Mouse (Mus musculus): ENCODE results near the gene Spata31d1d. TPM values are rescaled to one million over a fixed set of nuclear protein-coding genes. Genes with fewer than 3 reads are reported as not detected.

Spata31d1d gene
- not detected for total RNA-seq (2023)

GRCm38 (mm10) chr13:59731652-59732051, at the start of gene Spata31d1d:
TSS of gene Spata31d1d (minus strand) at chr13:59731752.

GRCm38 (mm10) chr13:59769296-59770163, 38.0 kb upstream of the Spata31d1d start, which contains the start of gene Isca1:
TSS of gene Isca1 (minus strand) at chr13:59769810.

GRCm38 (mm10) chr13:59746711-59747110, 15.2 kb upstream of the Spata31d1d start, which contains the start of gene 1700014D04Rik:
TSS of gene 1700014D04Rik (minus strand) at chr13:59746752.

GRCm38 (mm10) chr13:59711984-59712383, 19.6 kb downstream of the Spata31d1d start, which contains the start of gene Spata31d1b:
TSS of gene Spata31d1b (plus strand) at chr13:59712284.

GRCm38 (mm10) chr13:59710230-59710629, 21.3 kb downstream of the Spata31d1d start, which contains the start of gene Spata31d1a:
TSS of gene Spata31d1a (minus strand) at chr13:59710330.

GRCm38 (mm10) chr13:59694008-59694407, 37.5 kb downstream of the Spata31d1d start, which contains the start of gene 4921517D22Rik:
TSS of gene 4921517D22Rik (minus strand) at chr13:59694108.

Other genes starting within 250 kb of the Spata31d1d start
- 42.4 TPM for gene Agtpbp1, start 146.5 kb downstream of the Spata31d1d start, total RNA-seq (2023)
- 44.7 TPM for gene Naa35, start 146.5 kb downstream of the Spata31d1d start, total RNA-seq (2023)
- gene Golm1, start 55.9 kb downstream of the Spata31d1d start, total RNA-seq (2023): 56.9 TPM
- gene 4921517D22Rik, start 37.6 kb downstream of the Spata31d1d start, total RNA-seq (2023): not detected
- not detected for gene Spata31d1a, start 21.4 kb downstream of the Spata31d1d start, total RNA-seq (2023)
- gene Spata31d1b, start 19.5 kb downstream of the Spata31d1d start, total RNA-seq (2023): not detected
- 0.15 TPM for gene 1700014D04Rik, start 15.0 kb upstream of the Spata31d1d start, total RNA-seq (2023)
- gene Isca1, start 38.1 kb upstream of the Spata31d1d start, total RNA-seq (2023): 67.6 TPM
- not detected for gene Gm49354, start 50.5 kb upstream of the Spata31d1d start, total RNA-seq (2023)
- 193 TPM for gene Tut7, start 91.4 kb upstream of the Spata31d1d start, total RNA-seq (2023)